Mouse (Mus musculus) C2C12 (cell line): Measurements from ENCODE around the gene Nckap1l. TPM values are rescaled to one million over a fixed set of nuclear protein-coding genes. Genes with fewer than 3 reads are reported as not detected.

Source experiments
- H3K27me3 ChIP-seq: one replicate; pipeline ENCODE4 v1.6.1; 2011; ENCODE audit not compliant: control insufficient read depth, insufficient read depth, insufficient read length
- H3K36me3 ChIP-seq: one replicate; pipeline ENCODE4 v1.6.1; 2011; ENCODE audit not compliant: control insufficient read depth, insufficient read depth
- H3K4me3 ChIP-seq: one replicate; pipeline ENCODE4 v1.5.1; 2011; ENCODE audit warnings: mild to moderate bottlenecking, control low read depth; ENCODE audit not compliant: poor library complexity, insufficient read depth, severe bottlenecking
- H3K79me2 ChIP-seq: one replicate; pipeline ENCODE4 v1.6.1; 2011; ENCODE audit not compliant: control insufficient read depth, insufficient read depth
- H3K79me3 ChIP-seq: one replicate; pipeline ENCODE4 v1.6.1; 2011; ENCODE audit warnings: low read depth, control low read depth
- H3ac ChIP-seq: one replicate; pipeline ENCODE3; 2011; ENCODE audit warnings: low read depth; ENCODE audit not compliant: control insufficient read depth, insufficient read length
- CEBPB ChIP-seq: IDR thresholded peaks from one replicate; pipeline ENCODE4 v1.6.1; 2011; ENCODE audit warnings: low read depth, mild to moderate bottlenecking, control low read depth, moderate library complexity
- CTCF ChIP-seq: IDR thresholded peaks from one replicate; pipeline ENCODE4 v1.5.1; 2011; ENCODE audit not compliant: control insufficient read depth, insufficient read depth, insufficient read length
- FOSL1 ChIP-seq: IDR thresholded peaks from one replicate; pipeline ENCODE4 v1.8.0; 2011; ENCODE audit warnings: mild to moderate bottlenecking, low read length; ENCODE audit not compliant: poor library complexity, insufficient read depth, severe bottlenecking
- MAX ChIP-seq: IDR thresholded peaks from one replicate; pipeline ENCODE4 v1.6.1; 2011; ENCODE audit warnings: mild to moderate bottlenecking, control low read depth
- MYOD1 ChIP-seq: IDR thresholded peaks from one replicate; pipeline ENCODE4 v1.6.1; 2011; ENCODE audit warnings: low read depth; ENCODE audit not compliant: control insufficient read depth, insufficient read length
- MYOG ChIP-seq: IDR thresholded peaks from one replicate; pipeline ENCODE4 v1.6.1; 2011; ENCODE audit not compliant: control insufficient read depth, insufficient read length; ENCODE audit errors: extremely low read depth
- USF1 ChIP-seq: IDR thresholded peaks from one replicate; pipeline ENCODE4 v1.6.1; 2011; ENCODE audit warnings: low read depth, mild to moderate bottlenecking, control low read depth, moderate library complexity
- polyA plus RNA-seq: library from polyadenylated mRNA; unstranded; fragments of >200 nt; fragmentation: generic; extraction: Trizol; gene quantifications from one replicate; pipeline ENCODE4 v1.2.1, GENCODE M21; 2012; ENCODE audit warnings: missing spikeins

Gene Nckap1l
- polyA plus RNA-seq, 1 experiment = 1.0 TPM

- H3K79me3 ChIP-seq = no peaks in the 10 kb centered on the region
- H3K36me3 ChIP-seq = no peaks in the 10 kb centered on the region
- H3K79me2 ChIP-seq = no peaks in the 10 kb centered on the region
- H3K27me3 ChIP-seq = no peaks in the 10 kb centered on the region
- TF ChIP-seq MYOG = no peak
- TF ChIP-seq CTCF = no peak
- TF ChIP-seq CEBPB = no peak
- no peak for TF ChIP-seq FOSL1
- TF ChIP-seq MYOD1 = no peak
- no peak for TF ChIP-seq MAX
- no peak for TF ChIP-seq USF1
- no peak overlapping the region for H3ac ChIP-seq
- H3K4me3 ChIP-seq = no peak overlapping the region
Observed at GRCm38 (mm10) chr15:103473769-103474168, 20.2 kb downstream of the Nckap1l start.

GRCm38 (mm10) chr15:103479080-103479606 is 25.5 kb downstream of the Nckap1l start:
- TF ChIP-seq USF1 (no peak), CTCF (no peak), MYOG (no peak), FOSL1 (no peak), MAX (no peak), MYOD1 (no peak), CEBPB (no peak)
- no peaks in the 10 kb centered on the region for H3K79me3 ChIP-seq
- H3K36me3 ChIP-seq = no peaks in the 10 kb centered on the region

GRCm38 (mm10) chr15:103480129-103480528 is 26.5 kb downstream of the Nckap1l start:
- H3K4me3 ChIP-seq = no peak overlapping the region
- no peaks in the 10 kb centered on the region for H3K79me2 ChIP-seq
- no peaks in the 10 kb centered on the region for H3K36me3 ChIP-seq
- no peaks in the 10 kb centered on the region for H3K27me3 ChIP-seq
- no peaks in the 10 kb centered on the region for H3K79me3 ChIP-seq
- no peak overlapping the region for H3ac ChIP-seq
- TF ChIP-seq MYOG (no peak), MYOD1 (no peak), USF1 (no peak), CEBPB (no peak), MAX (no peak), FOSL1 (no peak), CTCF (no peak)

More at GRCm38 (mm10) chr15:103479080-103479606, 25.5 kb downstream of the Nckap1l start:
- no peak overlapping the region for H3ac ChIP-seq
- no peaks in the 10 kb centered on the region for H3K27me3 ChIP-seq
- H3K4me3 ChIP-seq = no peak overlapping the region
- no peaks in the 10 kb centered on the region for H3K79me2 ChIP-seq

- no peaks in the 10 kb centered on the region for H3K79me2 ChIP-seq
Observed at GRCm38 (mm10) chr15:103482488-103482887, 28.9 kb downstream of the Nckap1l start.

GRCm38 (mm10) chr15:103484490-103484889 is 30.9 kb downstream of the Nckap1l start:
- TF ChIP-seq MYOD1 (no peak), MYOG (no peak), CEBPB (no peak), USF1 (no peak), CTCF (no peak), MAX (no peak), FOSL1 (no peak)
- no peaks in the 10 kb centered on the region for H3K79me3 ChIP-seq

More at GRCm38 (mm10) chr15:103482488-103482887, 28.9 kb downstream of the Nckap1l start:
- H3K79me3 ChIP-seq = no peaks in the 10 kb centered on the region
- no peaks in the 10 kb centered on the region for H3K36me3 ChIP-seq
- no peak overlapping the region for H3ac ChIP-seq
- TF ChIP-seq MAX = no peak
- no peak for TF ChIP-seq FOSL1
- no peak for TF ChIP-seq CEBPB
- no peak for TF ChIP-seq USF1
- no peak for TF ChIP-seq CTCF
- TF ChIP-seq MYOG = no peak
- no peak for TF ChIP-seq MYOD1
- H3K4me3 ChIP-seq = no peak overlapping the region
- H3K27me3 ChIP-seq = no peaks in the 10 kb centered on the region

GRCm38 (mm10) chr15:103485106-103485505 is 31.5 kb downstream of the Nckap1l start:
- no peak for TF ChIP-seq MYOG
- no peak for TF ChIP-seq CEBPB
- TF ChIP-seq MAX = no peak
- no peak for TF ChIP-seq MYOD1

More at GRCm38 (mm10) chr15:103484490-103484889, 30.9 kb downstream of the Nckap1l start:
- H3ac ChIP-seq = no peak overlapping the region
- H3K36me3 ChIP-seq = no peaks in the 10 kb centered on the region
- H3K4me3 ChIP-seq = no peak overlapping the region
- H3K79me2 ChIP-seq = no peaks in the 10 kb centered on the region
- no peaks in the 10 kb centered on the region for H3K27me3 ChIP-seq

More at GRCm38 (mm10) chr15:103485106-103485505, 31.5 kb downstream of the Nckap1l start:
- no peaks in the 10 kb centered on the region for H3K79me3 ChIP-seq
- no peaks in the 10 kb centered on the region for H3K79me2 ChIP-seq
- H3K4me3 ChIP-seq = no peak overlapping the region
- no peaks in the 10 kb centered on the region for H3K27me3 ChIP-seq
- no peak overlapping the region for H3ac ChIP-seq
- no peaks in the 10 kb centered on the region for H3K36me3 ChIP-seq
